Mouse (Mus musculus) yolk sac, embryonic 10.5 days (tissue): ENCODE results near the gene Tmc2.

Experiments used
- DNase-seq: peaks from one replicate; pipeline ENCODE4 v3.0.0-alpha.2; 2017; ENCODE audit warnings: low spot score

Gene Tmc2

GRCm38 (mm10) chr2:130296134-130296745 lies 101.2 kb downstream of the Tmc2 start:
- no peak for DNase-seq

GRCm38 (mm10) chr2:130297580-130297979 lies 102.6 kb downstream of the Tmc2 start:
- DNase-seq = no peak

GRCm38 (mm10) chr2:130303014-130303413 lies 108.0 kb downstream of the Tmc2 start:
- DNase-seq = no peak
